Mouse (Mus musculus): ENCODE measurements at regions not wholly inside any gene's neighbourhood (a gene's known extent, or its start where the extent isn't known, plus 50 kb on each side); places are given as distances from the start of the nearest gene placed in this dataset.

- DNase-seq = no peak
These were observed 270.1 kb downstream of the Mid1ip1 start for GRCm38 (mm10) chrX:10984894-10985293.

GRCm38 (mm10) chrX:10991871-10992210, 277.0 kb downstream of the Mid1ip1 start:
- DNase-seq = no peak

- DNase-seq = no peak
These were observed 277.6 kb downstream of the Mid1ip1 start for GRCm38 (mm10) chrX:10992211-10993004.

- no peak for DNase-seq
These were observed 278.2 kb downstream of the Mid1ip1 start for GRCm38 (mm10) chrX:10993005-10993377.

GRCm38 (mm10) chrX:10994910-10995309, 280.1 kb downstream of the Mid1ip1 start:
- no peak for DNase-seq

- no peak for DNase-seq
These were observed 286.4 kb downstream of the Mid1ip1 start for GRCm38 (mm10) chrX:11001180-11001579.

GRCm38 (mm10) chrX:11039278-11039677, 259.8 kb upstream of the H2al1a start:
- no peak for DNase-seq

- DNase-seq = no peak
These were observed 252.3 kb upstream of the H2al1a start for GRCm38 (mm10) chrX:11046769-11047168.

GRCm38 (mm10) chrX:11082171-11082570, 216.9 kb upstream of the H2al1a start:
- DNase-seq = no peak

GRCm38 (mm10) chrX:11082845-11083244, 216.2 kb upstream of the H2al1a start:
- no peak for DNase-seq

- DNase-seq = no peak
These were observed 212.6 kb upstream of the H2al1a start for GRCm38 (mm10) chrX:11086257-11087072.

- peak in 1 of 2 experiments; percentile 2 for DNase-seq
These were observed 211.1 kb upstream of the H2al1a start for GRCm38 (mm10) chrX:11087913-11088312.

- no peak for DNase-seq
These were observed 210.6 kb upstream of the H2al1a start for GRCm38 (mm10) chrX:11088506-11088905.

GRCm38 (mm10) chrX:11090432-11090831, 208.6 kb upstream of the H2al1a start:
- DNase-seq = no peak

GRCm38 (mm10) chrX:11097581-11098254, 201.3 kb upstream of the H2al1a start:
- DNase-seq = no peak

GRCm38 (mm10) chrX:11098366-11098765, 200.7 kb upstream of the H2al1a start:
- DNase-seq = no peak

- DNase-seq = no peak
These were observed 199.6 kb upstream of the H2al1a start for GRCm38 (mm10) chrX:11099146-11100087.

- no peak for DNase-seq
These were observed 198.1 kb upstream of the H2al1a start for GRCm38 (mm10) chrX:11100935-11101334.

GRCm38 (mm10) chrX:11131253-11131652, 167.8 kb upstream of the H2al1a start:
- no peak for DNase-seq

- DNase-seq = no peak
These were observed 159.1 kb upstream of the H2al1a start for GRCm38 (mm10) chrX:11139971-11140421.

GRCm38 (mm10) chrX:11141294-11141693, 157.8 kb upstream of the H2al1a start:
- no peak for DNase-seq

- DNase-seq = no peak
These were observed 140.6 kb upstream of the H2al1a start for GRCm38 (mm10) chrX:11158416-11158815.

Data from thymus, adult 18-20 months (tissue).